Mouse (Mus musculus) intestine, postnatal 0 days (tissue): Measurements from ENCODE around the gene Zfp526. TPM values are rescaled to one million over a fixed set of nuclear protein-coding genes. Genes with fewer than 3 reads are reported as not detected.

Source experiments
- ATAC-seq: fragments of 200-750 bp; cut with Nextera tagmentation; 2 replicates; pipeline ENCODE4 v1.8.0; 2017; ENCODE audit warnings: mild to moderate bottlenecking, moderate TSS enrichment, moderate library complexity
- H3K27ac ChIP-seq: fragments of 300-500 bp; sonication (generic); 2 replicates; pipeline ENCODE4 v1.5.1; 2014; ENCODE audit warnings: mild to moderate bottlenecking, low read depth, low read length, moderate library complexity
- H3K27me3 ChIP-seq: fragments of 300-500 bp; sonication (generic); replicated peaks from 2 replicates; pipeline ENCODE4 v1.6.1; 2014; ENCODE audit warnings: low read length, mixed read lengths; ENCODE audit not compliant: control insufficient read depth, insufficient read depth
- H3K36me3 ChIP-seq: fragments of 300-500 bp; sonication (generic); 2 replicates; pipeline ENCODE4 v1.6.1; 2014; ENCODE audit warnings: mild to moderate bottlenecking, moderate library complexity; ENCODE audit not compliant: control insufficient read depth, insufficient read depth
- H3K4me1 ChIP-seq: fragments of 300-500 bp; sonication (generic); replicated peaks from 2 replicates; pipeline ENCODE4 v1.6.1; 2014; ENCODE audit warnings: antibody characterized with exemption, low read length, mixed read lengths; ENCODE audit not compliant: control insufficient read depth, insufficient read depth
- H3K4me2 ChIP-seq: fragments of 300-500 bp; sonication (generic); replicated peaks from 2 replicates; pipeline ENCODE4 v1.6.1; 2014; ENCODE audit warnings: low read depth, mild to moderate bottlenecking, moderate library complexity
- H3K4me3 ChIP-seq: fragments of 300-500 bp; sonication (generic); 2 replicates; pipeline ENCODE4 v1.5.1; 2014; ENCODE audit warnings: low read depth, low read length
- H3K9ac ChIP-seq: fragments of 300-500 bp; sonication (generic); 2 replicates; pipeline ENCODE4 v1.6.1; 2014; ENCODE audit warnings: mild to moderate bottlenecking, low read depth, low read length
- H3K9me3 ChIP-seq: fragments of 300-500 bp; sonication (generic); 2 replicates; pipeline ENCODE4 v1.6.1; 2016; ENCODE audit warnings: mixed run types; ENCODE audit not compliant: control insufficient read depth
- CTCF ChIP-seq: sonication (generic); IDR thresholded peaks from 2 replicates; pipeline ENCODE4 v1.5.1; 2016; ENCODE audit warnings: low read depth, mild to moderate bottlenecking, control low read depth, antibody characterized with exemption, moderate library complexity
- WGBS: fragments of 180-500 bp; shearing (Covaris S2); extraction: QIAGEN DNeasy Blood & Tissue Kit; methylation state at CpG from one replicate; pipeline ENCODE4 v1.1.7; 2014; 5-methylcytosine and 5-hydroxymethylcytosine counted together
- polyA plus RNA-seq: library from polyadenylated mRNA; unstranded; fragments of >200 nt; fragmentation: Nextera tagmentation; extraction: Ambion mirVana; gene quantifications from 2 replicates; pipeline ENCODE4 v1.2.1, GENCODE M21; 2015

The Zfp526 gene
- polyA plus RNA-seq = 1.1 and 1.3 TPM in 2 replicates

DNA sequence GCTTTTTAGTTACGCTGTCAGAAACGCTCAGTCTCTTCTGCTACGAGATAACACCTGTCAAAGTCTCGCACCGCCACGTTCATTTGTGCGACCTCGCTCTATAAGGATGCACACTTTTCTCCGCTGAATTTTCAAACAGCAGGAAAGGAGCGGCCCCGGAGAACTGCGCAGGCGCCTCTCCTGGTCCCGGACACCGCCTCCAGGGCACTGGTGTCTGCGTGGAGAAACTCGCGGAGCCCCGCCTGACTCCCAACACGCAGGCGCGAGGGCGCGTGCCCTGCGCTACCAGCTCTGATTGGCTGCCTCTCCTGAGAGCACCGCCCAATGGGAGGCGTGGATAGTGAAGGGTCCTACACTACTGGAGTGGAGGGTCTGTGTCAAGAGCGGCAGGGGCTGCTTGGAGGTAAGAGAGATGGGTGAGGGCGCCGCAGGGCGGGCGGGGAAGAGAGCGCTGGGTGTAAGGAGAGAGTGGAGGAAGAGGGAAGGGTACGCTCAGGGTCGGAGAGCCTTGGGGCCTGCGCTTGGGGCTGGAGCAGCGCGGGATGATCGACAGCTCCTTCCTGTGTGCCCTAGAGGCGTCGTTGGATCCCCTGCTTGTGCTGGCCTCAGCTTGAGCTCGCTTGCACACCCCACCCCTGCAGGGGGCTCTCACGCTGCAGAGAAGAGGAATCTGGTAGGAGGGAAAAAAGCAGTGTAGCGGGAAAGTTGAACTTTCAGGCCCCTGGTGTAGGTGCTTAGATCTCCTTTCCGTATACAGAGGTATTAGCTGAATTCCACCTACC, at the start of gene Zfp526:
Gene Zfp526 (plus strand): TSS at position 324 of the 782 bp plus-strand sequence.
- peak within 1 kb of the TSS; percentile 90 for H3K4me2 ChIP-seq
- under 1% methylated on average over 45 of the region's 45 CpGs for WGBS
- peak within 1 kb of the TSS; percentile 76 for H3K4me3 ChIP-seq
- ATAC-seq = peak; percentile 85
- H3K27ac ChIP-seq = peak within 1 kb of the TSS; percentile 46
- peak; percentile 50 for TF ChIP-seq CTCF
- H3K9me3 ChIP-seq = no peaks in the 10 kb centered on the region
- peak within 1 kb of the TSS; percentile 66 for H3K9ac ChIP-seq
- H3K4me1 ChIP-seq = peaks cover 13% of the 10 kb centered on the region
- peaks cover 25% of the 10 kb centered on the region for H3K36me3 ChIP-seq
- H3K27me3 ChIP-seq = no peaks in the 10 kb centered on the region

DNA sequence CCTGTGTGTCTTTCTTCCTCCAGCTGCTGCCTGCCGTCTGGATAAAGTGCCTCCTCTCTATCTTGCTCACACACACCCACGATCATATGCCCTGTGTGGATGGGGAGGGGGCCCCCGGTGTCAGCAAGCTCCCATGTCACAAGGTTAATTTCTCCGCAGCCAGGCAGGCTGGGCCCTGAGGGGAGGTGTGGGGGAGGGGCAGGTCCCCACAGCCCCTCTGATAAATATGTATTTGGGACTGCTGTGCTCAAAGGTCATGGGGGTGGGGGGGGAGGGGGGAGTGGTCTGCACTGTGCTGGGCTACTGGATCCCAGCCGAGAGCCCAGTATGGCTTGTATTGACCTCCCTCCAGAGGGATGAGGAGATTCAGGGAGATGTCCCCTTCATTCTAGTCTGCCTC, 48.6 kb upstream of the Zfp526 start:
- ATAC-seq = no peak
- no peak overlapping the region for H3K27ac ChIP-seq

DNA sequence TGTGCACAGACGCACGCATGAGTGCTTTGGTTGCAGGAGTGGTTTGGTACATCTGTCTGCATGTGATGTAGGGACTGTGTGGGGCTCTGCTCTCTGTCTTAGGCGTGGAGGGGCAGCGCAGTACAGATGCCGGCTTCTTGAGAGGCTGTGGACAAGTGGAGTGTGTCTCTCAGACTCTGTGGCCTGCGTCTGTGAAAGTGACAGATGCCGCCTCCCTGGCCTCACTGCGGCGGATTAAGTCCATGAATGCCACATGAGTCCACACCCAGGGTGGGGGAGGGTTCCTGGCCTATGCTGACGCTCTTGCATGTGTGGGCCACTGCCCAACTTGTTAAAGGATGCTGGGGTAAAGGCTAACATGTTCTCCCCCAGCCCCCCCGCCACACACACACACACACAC, 46.9 kb upstream of the Zfp526 start:
- no peaks in the 10 kb centered on the region for H3K36me3 ChIP-seq
- WGBS = 63% methylated on average over 11 of the region's 11 CpGs
- no peak overlapping the region for H3K9ac ChIP-seq
- H3K9me3 ChIP-seq = no peaks in the 10 kb centered on the region
- no peak overlapping the region for H3K27ac ChIP-seq
- no peak overlapping the region for H3K4me2 ChIP-seq
- no peak for TF ChIP-seq CTCF
- no peak for ATAC-seq
- no peaks in the 10 kb centered on the region for H3K4me1 ChIP-seq
- peaks cover 34% of the 10 kb centered on the region for H3K27me3 ChIP-seq
- H3K4me3 ChIP-seq = no peak overlapping the region

More for the DNA sequence above, 48.6 kb upstream of the Zfp526 start:
- peaks cover 18% of the 10 kb centered on the region for H3K27me3 ChIP-seq
- no peak overlapping the region for H3K9ac ChIP-seq
- no peaks in the 10 kb centered on the region for H3K9me3 ChIP-seq
- WGBS = 35% methylated on average over 5 of the region's 5 CpGs
- no peaks in the 10 kb centered on the region for H3K36me3 ChIP-seq
- TF ChIP-seq CTCF = no peak
- no peak overlapping the region for H3K4me3 ChIP-seq
- H3K4me2 ChIP-seq = no peak overlapping the region
- no peaks in the 10 kb centered on the region for H3K4me1 ChIP-seq

DNA sequence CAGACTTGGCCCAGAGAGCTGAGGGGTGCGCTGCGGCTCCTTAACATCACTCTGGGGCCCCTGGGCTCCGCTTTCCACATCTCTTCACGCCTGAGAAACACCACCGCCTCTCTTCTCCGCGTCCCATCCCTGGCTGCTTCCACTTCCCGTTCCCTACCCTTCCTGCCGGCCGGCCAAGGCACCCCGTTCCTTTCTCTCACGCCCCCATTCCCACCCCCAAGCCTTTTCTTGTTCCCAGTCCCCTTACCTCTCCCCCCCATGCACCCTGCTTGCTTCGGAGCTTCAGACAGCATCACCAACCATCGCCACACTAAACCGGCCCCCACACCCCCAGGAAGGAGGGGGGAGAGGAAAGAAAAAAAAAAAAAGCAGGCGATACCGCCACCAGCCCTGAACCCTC, 42.9 kb upstream of the Zfp526 start:
- H3K27ac ChIP-seq = no peak overlapping the region
- H3K4me3 ChIP-seq = peak overlapping the region; percentile 42
- 2% methylated on average over 15 of the region's 17 CpGs for WGBS
- no peak for ATAC-seq
- H3K36me3 ChIP-seq = no peaks in the 10 kb centered on the region
- no peaks in the 10 kb centered on the region for H3K4me1 ChIP-seq
- no peaks in the 10 kb centered on the region for H3K9me3 ChIP-seq
- H3K27me3 ChIP-seq = peaks cover 74% of the 10 kb centered on the region
- TF ChIP-seq CTCF = no peak
- no peak overlapping the region for H3K9ac ChIP-seq
- H3K4me2 ChIP-seq = peak overlapping the region; percentile 74

DNA sequence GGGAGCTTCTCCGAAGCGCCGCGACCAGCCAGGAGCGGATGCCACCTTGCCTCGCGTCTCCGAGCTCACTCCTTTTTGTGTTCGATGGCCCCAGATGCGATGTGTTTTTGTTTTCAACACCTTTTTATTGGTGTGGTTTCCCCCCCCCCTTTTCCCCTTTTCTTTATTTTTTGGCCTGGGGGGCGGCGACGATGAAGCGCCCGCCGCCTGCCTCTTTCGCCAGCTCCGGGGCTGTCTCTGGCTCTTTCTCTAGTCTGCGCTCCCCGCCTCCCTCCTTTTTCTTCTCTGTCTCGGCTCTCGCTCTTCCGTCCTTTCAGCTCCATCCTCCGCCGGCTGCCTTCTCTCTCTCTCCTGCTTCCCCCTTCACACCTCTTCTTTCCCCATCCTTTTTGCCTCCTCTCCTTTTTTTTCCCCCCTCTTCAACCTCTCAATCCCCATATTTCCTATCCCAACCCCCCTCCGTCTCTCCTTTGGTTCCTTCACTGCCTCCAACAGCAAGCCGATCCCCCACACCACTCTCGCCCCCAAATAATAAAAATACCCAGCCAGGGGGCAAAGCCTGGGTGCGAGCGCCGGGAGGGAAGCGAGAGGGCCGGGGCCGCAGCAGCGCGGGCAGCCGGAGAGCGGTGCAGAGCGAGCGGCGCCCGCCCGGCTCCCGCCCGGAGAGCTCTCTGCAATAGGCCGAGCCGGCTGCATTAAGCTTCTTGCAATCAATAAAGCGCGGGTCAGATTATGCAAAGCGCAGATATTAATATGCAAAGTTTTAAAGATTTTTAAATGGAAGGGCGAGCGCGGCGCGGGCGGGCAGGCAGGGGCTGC, 42.2 kb upstream of the Zfp526 start:
- H3K27ac ChIP-seq = no peak overlapping the region
- no peaks in the 10 kb centered on the region for H3K9me3 ChIP-seq
- H3K9ac ChIP-seq = no peak overlapping the region
- H3K4me2 ChIP-seq = peak overlapping the region; percentile 74
- no peaks in the 10 kb centered on the region for H3K36me3 ChIP-seq
- no peaks in the 10 kb centered on the region for H3K4me1 ChIP-seq
- peak overlapping the region; percentile 42 for H3K4me3 ChIP-seq
- H3K27me3 ChIP-seq = peaks cover 74% of the 10 kb centered on the region
- no peak for TF ChIP-seq CTCF
- ATAC-seq = no peak
- 1% methylated on average over 53 of the region's 56 CpGs for WGBS

DNA sequence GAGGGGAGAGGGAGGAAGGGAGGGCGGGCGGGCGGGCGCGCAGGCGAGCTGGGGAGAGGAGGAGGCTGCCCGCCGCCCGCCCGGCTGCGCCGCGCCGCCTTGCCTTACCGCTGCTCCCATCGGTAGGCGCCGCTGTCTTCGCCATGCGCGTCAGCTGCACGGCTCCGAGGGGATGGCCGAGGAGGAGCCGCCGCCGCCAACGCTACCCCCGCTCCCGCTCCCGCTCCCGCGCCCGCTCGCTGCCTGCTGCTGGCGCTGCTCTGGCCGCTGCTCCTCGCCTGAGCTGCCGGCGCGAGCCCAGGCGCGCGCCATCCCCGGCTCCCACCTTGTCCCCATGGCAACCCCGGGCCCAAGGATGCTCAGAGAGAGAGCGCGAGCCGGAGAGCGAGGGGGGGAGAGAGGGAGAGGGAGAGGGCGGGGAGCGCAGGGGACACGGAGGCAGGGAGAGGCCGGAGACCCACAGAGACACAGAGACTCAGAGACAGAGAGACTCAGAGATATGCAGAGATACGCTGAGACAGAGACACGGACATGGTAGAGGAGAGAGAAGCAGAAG, 41.5 kb upstream of the Zfp526 start, which contains the start of gene Pou2f2:
Gene Pou2f2 (minus strand): TSS at position 121 of the 556 bp plus-strand sequence.
- peak; percentile 59 for TF ChIP-seq CTCF
- H3K4me1 ChIP-seq = no peaks in the 10 kb centered on the region
- H3K4me3 ChIP-seq = peak within 1 kb of the TSS; percentile 42
- ATAC-seq = peak; percentile 55; the same call in 1 of the 2 replicates
- 1% methylated on average over 45 of the region's 56 CpGs for WGBS
- no peak within 1 kb of the TSS for H3K9ac ChIP-seq
- H3K36me3 ChIP-seq = no peaks in the 10 kb centered on the region
- peak within 1 kb of the TSS; percentile 74 for H3K4me2 ChIP-seq
- no peak within 1 kb of the TSS for H3K27ac ChIP-seq
- no peaks in the 10 kb centered on the region for H3K9me3 ChIP-seq
- peaks cover 74% of the 10 kb centered on the region for H3K27me3 ChIP-seq
